Mouse (Mus musculus): ENCODE measurements around the gene Slc25a44.
"Not testable (repeated sequence)": the region's sequence is repeated elsewhere in the genome, so short reads cannot be mapped to it uniquely, and the experiment has no call there.

Gene Slc25a44

GRCm38 (mm10) chr3:88415668-88416067 is 9.3 kb downstream of the Slc25a44 start:
- DNase-seq (ENCODE audit: low spot score in 2 of 2): no peak

- no peak for DNase-seq (ENCODE audit: low spot score in 2 of 2)
These were observed 12.3 kb downstream of the Slc25a44 start for GRCm38 (mm10) chr3:88412636-88413035.

- no peak for DNase-seq (ENCODE audit: low spot score in 2 of 2)
These were observed 13.3 kb downstream of the Slc25a44 start for GRCm38 (mm10) chr3:88411681-88412080.

- no peak for DNase-seq (ENCODE audit: low spot score in 2 of 2)
These were observed 14.3 kb downstream of the Slc25a44 start for GRCm38 (mm10) chr3:88410645-88411031.

GRCm38 (mm10) chr3:88409741-88410644 is 14.9 kb downstream of the Slc25a44 start, which contains the start of gene Pmf1:
Pmf1 (minus strand) TSS chr3:88410331.
- peak; percentile 84 to 87 for DNase-seq (ENCODE audit: low spot score in 2 of 2)

- no peak for DNase-seq (ENCODE audit: low spot score in 2 of 2)
These were observed 16.0 kb downstream of the Slc25a44 start for GRCm38 (mm10) chr3:88408953-88409352.

GRCm38 (mm10) chr3:88407529-88407928 is 17.4 kb downstream of the Slc25a44 start:
- DNase-seq (ENCODE audit: low spot score in 2 of 2): no peak

- peak; percentile 25 to 39 for DNase-seq (ENCODE audit: low spot score in 2 of 2)
These were observed 17.8 kb downstream of the Slc25a44 start for GRCm38 (mm10) chr3:88407090-88407489.

GRCm38 (mm10) chr3:88403522-88404230 is 21.3 kb downstream of the Slc25a44 start:
- DNase-seq (ENCODE audit: low spot score in 2 of 2): no peak

GRCm38 (mm10) chr3:88398666-88399065 is 26.3 kb downstream of the Slc25a44 start:
- DNase-seq (ENCODE audit: low spot score in 2 of 2): no peak

GRCm38 (mm10) chr3:88395742-88396141 is 29.2 kb downstream of the Slc25a44 start:
- no peak for DNase-seq (ENCODE audit: low spot score in 2 of 2)

- no peak for DNase-seq (ENCODE audit: low spot score in 2 of 2)
These were observed 29.7 kb downstream of the Slc25a44 start for GRCm38 (mm10) chr3:88395288-88395687.

GRCm38 (mm10) chr3:88393776-88394375 is 31.1 kb downstream of the Slc25a44 start:
- DNase-seq (ENCODE audit: low spot score in 2 of 2): no peak

- no peak for DNase-seq (ENCODE audit: low spot score in 2 of 2)
These were observed 40.6 kb downstream of the Slc25a44 start, which contains the start of gene Bglap for GRCm38 (mm10) chr3:88384364-88384763. Bglap (minus strand) TSS chr3:88384464.

- DNase-seq (ENCODE audit: low spot score in 2 of 2): not testable (repeated sequence)
These were observed 42.6 kb downstream of the Slc25a44 start for GRCm38 (mm10) chr3:88382383-88382782.

GRCm38 (mm10) chr3:88381389-88382315 is 43.3 kb downstream of the Slc25a44 start:
- DNase-seq (ENCODE audit: low spot score in 2 of 2): not testable (repeated sequence)

- not testable (repeated sequence) for DNase-seq (ENCODE audit: low spot score in 2 of 2)
These were observed 46.3 kb downstream of the Slc25a44 start, which contains the start of gene Bglap2 for GRCm38 (mm10) chr3:88378599-88378998. Bglap2 (minus strand) TSS chr3:88378699.

- not testable (repeated sequence) for DNase-seq (ENCODE audit: low spot score in 2 of 2)
These were observed 48.3 kb downstream of the Slc25a44 start for GRCm38 (mm10) chr3:88376644-88377043.

GRCm38 (mm10) chr3:88375750-88376626 is 49.0 kb downstream of the Slc25a44 start:
- not testable (repeated sequence) for DNase-seq (ENCODE audit: low spot score in 2 of 2)

- DNase-seq (ENCODE audit: low spot score in 2 of 2): not testable (repeated sequence)
These were observed 52.3 kb downstream of the Slc25a44 start, which contains the start of gene Bglap3 for GRCm38 (mm10) chr3:88372643-88373042. Bglap3 (minus strand) TSS chr3:88372743.

Data from urinary bladder, adult 18-20 months (tissue).